Mouse (Mus musculus) MEL (cell line): ENCODE data around the gene Rpia. TPM values are rescaled to one million over a fixed set of nuclear protein-coding genes. Genes with fewer than 3 reads are reported as not detected.

Experiments
- DNase-seq: peaks from one replicate; pipeline ENCODE4 v3.0.0; 2011; ENCODE audit warnings: low read depth, low spot score
- H3K27ac ChIP-seq: 2 replicates; pipeline ENCODE4 v1.5.1; 2012; ENCODE audit warnings: low read depth, mild to moderate bottlenecking, control low read depth, low read length, moderate library complexity; ENCODE audit not compliant: control insufficient read depth
- H3K27me3 ChIP-seq, 2 experiments: fragments of 150-350 bp in 1 of 2; sonication (generic) in 1 of 2; 2 replicates each; pipeline ENCODE4 v1.6.1; 2012; ENCODE audit warnings: low read length in 2 of 2, mild to moderate bottlenecking in 2 of 2, improper control_type of control experiment in 1 of 2, moderate library complexity in 1 of 2; ENCODE audit not compliant: insufficient read depth in 2 of 2, control insufficient read depth in 1 of 2
- H3K36me3 ChIP-seq, 2 experiments: 2 replicates each; pipeline ENCODE4 v1.6.1; 2012 to 2014; ENCODE audit warnings: low read length in 2 of 2, improper control_type of control experiment in 1 of 2, inconsistent platforms in 1 of 2, mild to moderate bottlenecking in 1 of 2; ENCODE audit not compliant: insufficient read depth in 2 of 2, control insufficient read depth in 1 of 2
- H3K4me1 ChIP-seq, 2 experiments: fragments of 150-350 bp in 1 of 2; sonication (generic) in 1 of 2; 2 replicates each; pipeline ENCODE4 v1.6.1; 2012; ENCODE audit warnings: low read length in 2 of 2, improper control_type of control experiment in 1 of 2, mild to moderate bottlenecking in 1 of 2; ENCODE audit not compliant: insufficient read depth in 2 of 2, control insufficient read depth in 1 of 2
- H3K4me3 ChIP-seq, 2 experiments: fragments of 150-350 bp in 1 of 2; sonication (generic) in 1 of 2; 2 replicates each; pipeline ENCODE4 v1.5.1; 2012; ENCODE audit warnings: low read depth in 2 of 2, low read length in 2 of 2, mild to moderate bottlenecking in 2 of 2, moderate library complexity in 2 of 2, control low read depth in 1 of 2, improper control_type of control experiment in 1 of 2; ENCODE audit not compliant: control insufficient read depth in 1 of 2, insufficient read depth in 1 of 2
- H3K79me2 ChIP-seq: 2 replicates; pipeline ENCODE4 v1.6.1; 2012; ENCODE audit warnings: mild to moderate bottlenecking, low read length, moderate library complexity; ENCODE audit not compliant: control insufficient read depth, poor library complexity, insufficient read depth
- H3K9ac ChIP-seq: 2 replicates; pipeline ENCODE4 v1.6.1; 2012; ENCODE audit warnings: low read depth, mild to moderate bottlenecking, control low read depth, low read length, moderate library complexity; ENCODE audit not compliant: control insufficient read depth, poor library complexity, severe bottlenecking
- H3K9me3 ChIP-seq: fragments of 150-350 bp; sonication (generic); replicated peaks from 2 replicates; pipeline ENCODE4 v1.6.1; 2012; ENCODE audit warnings: mild to moderate bottlenecking, low read length, improper control_type of control experiment, moderate library complexity; ENCODE audit not compliant: insufficient read depth
- CHD2 ChIP-seq: IDR thresholded peaks from 2 replicates; pipeline ENCODE4 v1.6.1; 2011; ENCODE audit warnings: low read length, improper control_type of control experiment
- E2F4 ChIP-seq: IDR thresholded peaks from 2 replicates; pipeline ENCODE4 v1.6.1; 2011; ENCODE audit warnings: low read depth, low read length, improper control_type of control experiment, borderline replicate concordance
- KAT2A ChIP-seq: conservative IDR thresholded peaks from 2 replicates; pipeline ENCODE4 v1.6.1; 2012; ENCODE audit warnings: low read depth, low read length, improper control_type of control experiment, inconsistent platforms
- MAX ChIP-seq: IDR thresholded peaks from 2 replicates; pipeline ENCODE4 v1.6.1; 2011; ENCODE audit warnings: low read length, improper control_type of control experiment
- MXI1 ChIP-seq: IDR thresholded peaks from 2 replicates; pipeline ENCODE4 v1.6.1; 2011; ENCODE audit warnings: mild to moderate bottlenecking, low read depth, low read length, improper control_type of control experiment
- MYB ChIP-seq: IDR thresholded peaks from 2 replicates; pipeline ENCODE4 v1.6.1; 2011; ENCODE audit warnings: mild to moderate bottlenecking, low read depth, low read length, improper control_type of control experiment
- MYC ChIP-seq: IDR thresholded peaks from 2 replicates; pipeline ENCODE4 v1.6.1; 2011; ENCODE audit warnings: low read depth, mild to moderate bottlenecking, low read length, improper control_type of control experiment, moderate library complexity
- NRF1 ChIP-seq: IDR thresholded peaks from 2 replicates; pipeline ENCODE4 v1.6.1; 2014; ENCODE audit warnings: low read depth, mild to moderate bottlenecking, inconsistent platforms, low read length, improper control_type of control experiment, moderate library complexity; ENCODE audit not compliant: poor library complexity, insufficient read depth, severe bottlenecking
- RAD21 ChIP-seq: IDR thresholded peaks from 2 replicates; pipeline ENCODE4 v1.6.1; 2011; ENCODE audit warnings: mild to moderate bottlenecking, low read depth, low read length, improper control_type of control experiment
- RCOR1 ChIP-seq: IDR thresholded peaks from 2 replicates; pipeline ENCODE4 v1.6.1; 2012; ENCODE audit warnings: low read depth, mild to moderate bottlenecking, inconsistent platforms, low read length, improper control_type of control experiment
- SIN3A ChIP-seq: IDR thresholded peaks from 2 replicates; pipeline ENCODE4 v1.6.1; 2012; ENCODE audit warnings: low read length, improper control_type of control experiment, inconsistent platforms
- USF1 ChIP-seq: IDR thresholded peaks from 2 replicates; pipeline ENCODE4 v1.6.1; 2014; ENCODE audit warnings: low read depth, mild to moderate bottlenecking, inconsistent platforms, low read length, improper control_type of control experiment, moderate library complexity
- ZMIZ1 ChIP-seq: IDR thresholded peaks from 2 replicates; pipeline ENCODE4 v1.6.1; 2012; ENCODE audit warnings: low read depth, mild to moderate bottlenecking, inconsistent platforms, low read length, improper control_type of control experiment, moderate library complexity
- polyA plus RNA-seq, 2 experiments: library from polyadenylated mRNA; stranded (reverse) in 1 of 2; unstranded in 1 of 2; fragments of >175 nt in 1 of 2; fragments of >200 nt in 1 of 2; gene quantifications; 2 replicates each; pipeline versions ENCODE4 v1.2.1 to v1.2.4; 2012; ENCODE audit warnings: low replicate concordance in 2 of 2, low read depth in 1 of 2; ENCODE audit not compliant: insufficient read length in 2 of 2, insufficient read depth in 1 of 2, missing spikeins in 1 of 2
- total RNA-seq: library from RNA; depleted of rRNA; stranded (reverse); fragments of 300-350 nt; gene quantifications from 2 replicates; pipeline ENCODE4 v1.2.3, GENCODE M21; 2012

Rpia gene
- total and polyA plus RNA-seq, 3 experiments = 93.4 to 238 (median 180) TPM

GRCm38 (mm10) chr6:70813921-70814628 is 22.0 kb upstream of the Rpia start:
- Histone ChIP-seq H3K4me1 (peaks cover 0 to 2% of the 10 kb centered on the region in 2 experiments; a peak in 2 of 4 replicates), H3K9ac (no peak overlapping the region), H3K4me3 (no peak overlapping the region), H3K27me3 (0 out of 4 replicates have a peak, but pooled peaks cover 0 to 1% of the 10 kb centered on the region in 2 experiments), H3K36me3 (peaks cover 0 to 6% of the 10 kb centered on the region in 2 experiments; a peak in 2 of 4 replicates), H3K79me2 (no peaks in the 10 kb centered on the region), H3K9me3 (no peaks in the 10 kb centered on the region), H3K27ac (no peak overlapping the region)
- no peak for DNase-seq
- TF ChIP-seq RAD21 (no peak), MYB (no peak), ZMIZ1 (no peak), KAT2A (no peak), CHD2 (no peak), RCOR1 (no peak), MAX (no peak), SIN3A (no peak), NRF1 (no peak), E2F4 (no peak)

- 0 out of 2 replicates have a peak, but pooled peaks have one; percentile 12 for TF ChIP-seq USF1
- TF ChIP-seq MXI1 = peak; percentile 29; the same call in 1 of the 2 replicates
- no peak for TF ChIP-seq MYC
- no peaks in the 10 kb centered on the region for H3K79me2 ChIP-seq
- peak; percentile 80 for DNase-seq
- H3K27ac ChIP-seq = peak overlapping the region; percentile 57
- H3K4me1 ChIP-seq = peaks cover 0 to 2% of the 10 kb centered on the region in 2 experiments; a peak in 2 of 4 replicates
- H3K27me3 ChIP-seq = 0 out of 4 replicates have a peak, but pooled peaks cover 0 to 1% of the 10 kb centered on the region in 2 experiments
- no peaks in the 10 kb centered on the region for H3K9me3 ChIP-seq
- peak overlapping the region; percentile 39 for H3K9ac ChIP-seq
- peak overlapping the region; percentile 17 to 43; a peak in 3 of 4 replicates for H3K4me3 ChIP-seq
- H3K36me3 ChIP-seq = peaks cover 0 to 6% of the 10 kb centered on the region in 2 experiments; a peak in 2 of 4 replicates
Observed at GRCm38 (mm10) chr6:70812526-70812895, 20.5 kb upstream of the Rpia start.
